Mouse (Mus musculus) megakaryocyte, embryonic 14.5 days (primary cell): ENCODE data around the gene Txlng.

ENCODE experiments used
- FLI1 ChIP-seq: IDR thresholded peaks from 2 replicates; pipeline ENCODE4 v1.6.1; 2012; ENCODE audit warnings: low read length, inconsistent platforms, mixed read lengths
- GATA1 ChIP-seq: IDR thresholded peaks from 3 replicates; pipeline ENCODE4 v1.6.1; 2012; ENCODE audit warnings: mixed read lengths, low read length, inconsistent platforms, borderline replicate concordance

DNA sequence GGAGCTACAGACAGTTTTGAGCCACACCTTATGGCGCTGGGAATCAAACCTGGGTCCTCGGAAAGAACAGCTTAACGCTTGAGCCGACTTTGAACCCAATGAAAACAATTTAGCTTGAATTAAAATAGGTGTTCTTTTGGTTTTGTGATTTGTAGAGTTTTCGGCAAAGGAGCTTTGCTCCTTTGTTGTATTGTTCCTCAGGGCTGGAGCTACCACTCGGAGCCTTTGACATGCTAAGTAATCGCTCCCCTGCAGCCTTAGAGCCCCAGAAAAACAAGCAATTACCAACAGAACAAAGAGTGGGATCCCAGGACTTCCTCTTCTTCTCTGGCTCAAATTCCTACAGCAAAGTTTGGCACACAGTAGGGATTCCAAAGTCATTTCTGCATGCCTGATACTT, 73.2 kb downstream of the Txlng start:
- TF ChIP-seq FLI1: no peak
- no peak for TF ChIP-seq GATA1
